Mouse (Mus musculus): ENCODE data around the gene Serpina16. TPM values are rescaled to one million over a fixed set of nuclear protein-coding genes. Genes with fewer than 3 reads are reported as not detected.

The Serpina16 gene
- total and polyA plus RNA-seq, 2 experiments from 2014 or later, result not detected

DNA sequence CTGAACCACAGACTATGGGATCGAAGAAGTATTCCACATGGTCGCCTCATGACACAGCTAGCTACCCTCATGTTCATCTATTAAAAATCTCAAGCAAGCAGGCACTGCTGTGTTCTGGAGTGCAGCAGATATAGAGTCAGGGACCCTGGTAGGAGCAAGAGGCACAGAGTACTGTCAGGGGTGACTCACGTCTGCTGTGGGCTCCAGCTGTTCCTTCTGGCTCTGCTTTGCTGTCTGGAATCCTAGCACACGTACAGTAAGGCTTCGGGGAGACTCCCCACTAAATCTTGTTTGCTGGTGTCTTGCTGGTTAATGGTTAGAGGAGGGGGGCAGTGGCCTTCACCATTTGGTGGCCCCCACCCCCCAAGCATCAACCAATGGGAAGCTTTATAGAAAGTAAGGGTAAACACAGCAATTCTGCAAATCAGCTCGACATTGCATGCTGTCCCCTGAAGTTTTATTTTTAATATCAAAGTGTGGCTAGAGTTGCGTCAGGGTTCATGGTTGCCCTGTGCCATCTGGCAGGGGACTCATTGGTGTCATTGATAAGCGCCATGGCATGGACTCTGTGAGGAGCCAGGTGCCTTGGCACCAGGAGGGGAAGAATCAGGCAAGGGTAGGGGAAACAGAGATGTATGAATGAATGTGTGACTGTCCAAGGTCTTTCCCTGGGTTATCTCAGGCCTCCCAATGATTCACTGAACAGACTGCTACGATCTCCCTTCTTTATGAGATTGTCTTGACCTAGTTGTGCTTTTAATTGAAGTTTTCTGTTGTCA is 18.9 kb downstream of the Serpina16 start, which contains the start of gene Serpina6:
Gene Serpina6, minus strand, starts transcription at position 365 of the 779 bp plus-strand sequence.
- Histone ChIP-seq H3K4me3 (ENCODE audit: low read depth, low read length) (no peak within 1 kb of the TSS), H3K4me1 (ENCODE audit: insufficient read depth, low read length) (no peaks in the 10 kb centered on the region), H3K9me3 (ENCODE audit: low read length) (no peaks in the 10 kb centered on the region), H3K27me3 (ENCODE audit: insufficient read depth, low read length) (no peaks in the 10 kb centered on the region), H3K9ac (replicated peaks; ENCODE audit: low read length, poor library complexity, severe bottlenecking) (no peak within 1 kb of the TSS), H3K36me3 (ENCODE audit: insufficient read depth, low read length) (no peaks in the 10 kb centered on the region), H3K27ac (ENCODE audit: low read depth, low read length) (no peak within 1 kb of the TSS), H3K4me2 (ENCODE audit: low read depth, low read length, poor library complexity, severe bottlenecking) (no peak within 1 kb of the TSS)
- 84% methylated on average over 9 of the region's 9 CpGs for WGBS
- DNase-seq (ENCODE audit: low spot score) (no peak), ATAC-seq (ENCODE audit: low FRiP score) (no peak)
- no peak for TF ChIP-seq CTCF (IDR thresholded peaks at IDR 0.05)

- 90% methylated on average over 7 of the region's 7 CpGs for WGBS
- no peak overlapping the region for H3K9ac ChIP-seq (replicated peaks; ENCODE audit: low read length, poor library complexity, severe bottlenecking)
- no peak for ATAC-seq (ENCODE audit: low FRiP score)
Measured at GRCm38 (mm10) chr12:103655123-103656044, 20.6 kb downstream of the Serpina16 start.

GRCm38 (mm10) chr12:103653836-103654235 is 22.1 kb downstream of the Serpina16 start:
- H3K4me1 ChIP-seq (ENCODE audit: insufficient read depth, low read length), result no peaks in the 10 kb centered on the region
- no peak overlapping the region for H3K4me2 ChIP-seq (ENCODE audit: low read depth, low read length, poor library complexity, severe bottlenecking)
- ATAC-seq (ENCODE audit: low FRiP score) (no peak), DNase-seq (ENCODE audit: low spot score) (no peak)
- no peaks in the 10 kb centered on the region for H3K36me3 ChIP-seq (ENCODE audit: insufficient read depth, low read length)
- no peaks in the 10 kb centered on the region for H3K27me3 ChIP-seq (ENCODE audit: insufficient read depth, low read length)
- no peak for TF ChIP-seq CTCF (IDR thresholded peaks at IDR 0.05)
- no peak overlapping the region for H3K27ac ChIP-seq (ENCODE audit: low read depth, low read length)
- WGBS, result 96% methylated on average over 2 of the region's 2 CpGs
- H3K4me3 ChIP-seq (ENCODE audit: low read depth, low read length), result no peak overlapping the region
- H3K9ac ChIP-seq (replicated peaks; ENCODE audit: low read length, poor library complexity, severe bottlenecking), result no peak overlapping the region
- H3K9me3 ChIP-seq (ENCODE audit: low read length), result no peaks in the 10 kb centered on the region

More at GRCm38 (mm10) chr12:103655123-103656044, 20.6 kb downstream of the Serpina16 start:
- Histone ChIP-seq H3K36me3 (ENCODE audit: insufficient read depth, low read length) (no peaks in the 10 kb centered on the region), H3K27me3 (ENCODE audit: insufficient read depth, low read length) (no peaks in the 10 kb centered on the region), H3K4me1 (ENCODE audit: insufficient read depth, low read length) (no peaks in the 10 kb centered on the region), H3K4me3 (ENCODE audit: low read depth, low read length) (no peak overlapping the region), H3K27ac (ENCODE audit: low read depth, low read length) (no peak overlapping the region), H3K9me3 (ENCODE audit: low read length) (no peaks in the 10 kb centered on the region), H3K4me2 (ENCODE audit: low read depth, low read length, poor library complexity, severe bottlenecking) (no peak overlapping the region)
- no peak for TF ChIP-seq CTCF (IDR thresholded peaks at IDR 0.05)
- no peak for DNase-seq (ENCODE audit: low spot score)

- ATAC-seq (ENCODE audit: low FRiP score) (no peak), DNase-seq (ENCODE audit: low spot score) (no peak)
- Histone ChIP-seq H3K27me3 (ENCODE audit: insufficient read depth, low read length) (no peaks in the 10 kb centered on the region), H3K4me2 (ENCODE audit: low read depth, low read length, poor library complexity, severe bottlenecking) (no peak overlapping the region), H3K4me3 (ENCODE audit: low read depth, low read length) (no peak overlapping the region), H3K27ac (ENCODE audit: low read depth, low read length) (no peak overlapping the region), H3K9me3 (ENCODE audit: low read length) (no peaks in the 10 kb centered on the region), H3K36me3 (ENCODE audit: insufficient read depth, low read length) (no peaks in the 10 kb centered on the region), H3K4me1 (ENCODE audit: insufficient read depth, low read length) (no peaks in the 10 kb centered on the region), H3K9ac (replicated peaks; ENCODE audit: low read length, poor library complexity, severe bottlenecking) (no peak overlapping the region)
- no peak for TF ChIP-seq CTCF (IDR thresholded peaks at IDR 0.05)
- WGBS, result 76% methylated on average over 2 of the region's 2 CpGs
Measured at GRCm38 (mm10) chr12:103646314-103646713, 29.6 kb downstream of the Serpina16 start.

- Histone ChIP-seq H3K4me1 (ENCODE audit: insufficient read depth, low read length) (no peaks in the 10 kb centered on the region), H3K36me3 (ENCODE audit: insufficient read depth, low read length) (no peaks in the 10 kb centered on the region), H3K4me3 (ENCODE audit: low read depth, low read length) (no peak overlapping the region), H3K9ac (replicated peaks; ENCODE audit: low read length, poor library complexity, severe bottlenecking) (no peak overlapping the region), H3K4me2 (ENCODE audit: low read depth, low read length, poor library complexity, severe bottlenecking) (no peak overlapping the region), H3K9me3 (ENCODE audit: low read length) (no peaks in the 10 kb centered on the region), H3K27me3 (ENCODE audit: insufficient read depth, low read length) (no peaks in the 10 kb centered on the region), H3K27ac (ENCODE audit: low read depth, low read length) (no peak overlapping the region)
- DNase-seq (ENCODE audit: low spot score) (no peak), ATAC-seq (ENCODE audit: low FRiP score) (no peak)
- 30% methylated on average over 5 of the region's 5 CpGs for WGBS
- TF ChIP-seq CTCF (IDR thresholded peaks at IDR 0.05), result no peak
Measured at GRCm38 (mm10) chr12:103644601-103645000, 31.3 kb downstream of the Serpina16 start.

Measured in midbrain, postnatal 0 days (tissue).